Mouse (Mus musculus): ENCODE measurements at regions not wholly inside any gene's neighbourhood (a gene's known extent, or its start where the extent isn't known, plus 50 kb on each side); places are given as distances from the start of the nearest gene placed in this dataset.
A peak's percentile ranks its signal among the peaks of the same experiment; 100 is the strongest.
"Not testable (repeated sequence)": the region's sequence is repeated elsewhere in the genome, so short reads cannot be mapped to it uniquely, and the experiment has no call there.

- not testable (repeated sequence) for DNase-seq (ENCODE audit: low read depth, low spot score)
Measured at GRCm38 (mm10) chr2:17845447-17846092, 114.3 kb upstream of the Nebl start.

GRCm38 (mm10) chr2:17844662-17845446 lies 113.6 kb upstream of the Nebl start:
- peak; percentile 50 for DNase-seq (ENCODE audit: low read depth, low spot score)

- DNase-seq (ENCODE audit: low read depth, low spot score) = no peak
Measured at GRCm38 (mm10) chr2:17841963-17842362, 110.7 kb upstream of the Nebl start.

GRCm38 (mm10) chr2:17841546-17841945 lies 110.3 kb upstream of the Nebl start:
- no peak for DNase-seq (ENCODE audit: low read depth, low spot score)

GRCm38 (mm10) chr2:17840941-17841498 lies 109.8 kb upstream of the Nebl start:
- no peak for DNase-seq (ENCODE audit: low read depth, low spot score)

GRCm38 (mm10) chr2:17839649-17840048 lies 108.4 kb upstream of the Nebl start:
- no peak for DNase-seq (ENCODE audit: low read depth, low spot score)

GRCm38 (mm10) chr2:17838859-17839581 lies 107.8 kb upstream of the Nebl start:
- no peak for DNase-seq (ENCODE audit: low read depth, low spot score)

- no peak for DNase-seq (ENCODE audit: low read depth, low spot score)
Measured at GRCm38 (mm10) chr2:17838381-17838680, 107.1 kb upstream of the Nebl start.

- no peak for DNase-seq (ENCODE audit: low read depth, low spot score)
Measured at GRCm38 (mm10) chr2:17837541-17838380, 106.5 kb upstream of the Nebl start.

GRCm38 (mm10) chr2:17832726-17833125 lies 101.5 kb upstream of the Nebl start:
- peak; percentile 21 for DNase-seq (ENCODE audit: low read depth, low spot score)

- no peak for DNase-seq (ENCODE audit: low read depth, low spot score)
Measured at GRCm38 (mm10) chr2:17830216-17830615, 99.0 kb upstream of the Nebl start.

GRCm38 (mm10) chr2:17825271-17825670 lies 94.0 kb upstream of the Nebl start:
- DNase-seq (ENCODE audit: low read depth, low spot score) = no peak

- DNase-seq (ENCODE audit: low read depth, low spot score) = no peak
Measured at GRCm38 (mm10) chr2:17824176-17824575, 92.9 kb upstream of the Nebl start.

GRCm38 (mm10) chr2:17822621-17823006 lies 91.3 kb upstream of the Nebl start:
- no peak for DNase-seq (ENCODE audit: low read depth, low spot score)

GRCm38 (mm10) chr2:17821878-17822620 lies 90.8 kb upstream of the Nebl start:
- no peak for DNase-seq (ENCODE audit: low read depth, low spot score)

- DNase-seq (ENCODE audit: low read depth, low spot score) = no peak
Measured at GRCm38 (mm10) chr2:17811943-17812670, 80.8 kb upstream of the Nebl start.

Measured in 3T3-L1 (cell line).